In the genomic region with DNA sequence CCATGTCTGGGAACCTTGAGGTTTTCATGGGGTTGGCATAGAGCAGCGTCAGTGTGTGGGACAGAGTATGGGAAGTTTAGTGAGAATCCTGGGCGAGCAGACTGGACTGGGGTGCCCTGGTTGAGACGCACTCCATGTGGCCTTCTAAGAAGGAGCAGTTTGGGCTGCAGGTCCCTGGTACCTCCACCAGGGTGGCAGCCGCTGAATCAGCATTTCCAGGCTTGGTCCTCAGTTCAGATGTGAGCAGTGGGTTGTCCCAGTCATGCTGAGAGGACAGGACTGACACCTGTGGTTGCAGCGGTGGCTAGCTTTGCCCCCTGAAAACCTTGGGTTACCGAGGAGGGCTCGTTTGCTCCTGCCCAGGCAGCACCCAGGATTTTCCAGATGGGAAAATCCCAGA, we compare ENCODE assay signal across 20 mouse cellular contexts. TPM values are rescaled to one million over a fixed set of nuclear protein-coding genes. Genes with fewer than 3 reads are reported as not detected.
DNase-seq lines count a peak whose midpoint lies in the region; ATAC-seq and TF ChIP-seq lines count a peak whose summit lies in the region.
"Had no signal": no experiment of that assay in that cellular context is flagged by ENCODE, and none has a peak within 500 bp of the region (broad histone marks: within the 10 kb centered on the region; RNA-seq: fewer than 3 reads in every experiment).

No protein-coding gene starts in this region.

- no peak overlapping the region for H3K4me3 ChIP-seq in hindbrain, embryonic 10.5 days
- H3K4me3 ChIP-seq in hindbrain, embryonic 12.5 days, result no peak overlapping the region
- no peak overlapping the region for H3K4me3 ChIP-seq in liver, embryonic 14.5 days (ENCODE audit: insufficient read depth in 1 of 2, low read depth in 2 of 2, low read length in 2 of 2)
- H3K4me3 ChIP-seq in limb, embryonic 10.5 days, result no peak overlapping the region
- H3K4me3 ChIP-seq: embryonic facial prominence, embryonic 13.5 days; heart, embryonic 15.5 days; limb, embryonic 15.5 days; lung, embryonic 15.5 days; midbrain, embryonic 12.5 days had no signal

- H3K27me3 ChIP-seq in hindbrain, embryonic 10.5 days (ENCODE audit: insufficient read depth, poor library complexity, severe bottlenecking), result peaks cover 3% of the 10 kb centered on the region; the same call in 1 of the 2 replicates
- H3K27me3 ChIP-seq in hindbrain, embryonic 12.5 days, result no peaks in the 10 kb centered on the region
- H3K27me3 ChIP-seq in liver, embryonic 14.5 days (ENCODE audit: control insufficient read depth, insufficient read depth, low read length), result no peaks in the 10 kb centered on the region
- peaks cover 99% of the 10 kb centered on the region for H3K27me3 ChIP-seq in limb, embryonic 10.5 days (ENCODE audit: low read depth, poor library complexity, severe bottlenecking)
- H3K27me3 ChIP-seq: lung, embryonic 15.5 days; midbrain, embryonic 12.5 days; Patski had no signal

- no peak for TF ChIP-seq POLR2A in brain, embryonic 14.5 days (IDR thresholded peaks at IDR 0.05; ENCODE audit: borderline replicate concordance, extremely low read depth, insufficient read depth, insufficient read length, poor library complexity, severe bottlenecking)

- peak; percentile 46 for TF ChIP-seq CTCF in liver, embryonic 14.5 days (IDR thresholded peaks at IDR 0.05; ENCODE audit: low read depth)
- TF ChIP-seq CTCF in brain, embryonic 14.5 days (IDR thresholded peaks at IDR 0.05; ENCODE audit: borderline replicate concordance, extremely low read depth, insufficient read depth, insufficient read length), result 0 out of 2 replicates have a peak, but pooled peaks have one; percentile 13

- H3K4me2 ChIP-seq in hindbrain, embryonic 12.5 days (replicated peaks), result no peak overlapping the region
- no peak overlapping the region for H3K4me2 ChIP-seq in liver, embryonic 14.5 days (ENCODE audit: low read depth)
- H3K4me2 ChIP-seq: embryonic facial prominence, embryonic 13.5 days; heart, embryonic 15.5 days; hindbrain, embryonic 14.5 days; limb, embryonic 15.5 days; lung, embryonic 15.5 days; midbrain, embryonic 12.5 days had no signal

- no peaks in the 10 kb centered on the region for H3K9me3 ChIP-seq in hindbrain, embryonic 10.5 days
- H3K9me3 ChIP-seq in hindbrain, embryonic 12.5 days (replicated peaks), result no peaks in the 10 kb centered on the region
- no peaks in the 10 kb centered on the region for H3K9me3 ChIP-seq in liver, embryonic 14.5 days (ENCODE audit: control insufficient read depth, low read length)
- no peaks in the 10 kb centered on the region for H3K9me3 ChIP-seq in limb, embryonic 10.5 days (replicated peaks)
- H3K9me3 ChIP-seq: embryonic facial prominence, embryonic 13.5 days; heart, embryonic 15.5 days; limb, embryonic 15.5 days; lung, embryonic 15.5 days; midbrain, embryonic 12.5 days had no signal

- no peak for TF ChIP-seq EP300 in liver, embryonic 14.5 days (IDR thresholded peaks at IDR 0.05; ENCODE audit: low read depth)

- H3K27ac ChIP-seq in hindbrain, embryonic 10.5 days, result peak overlapping the region; percentile 24; the same call in 1 of the 2 replicates
- H3K27ac ChIP-seq in hindbrain, embryonic 12.5 days, result no peak overlapping the region
- H3K27ac ChIP-seq in liver, embryonic 14.5 days, result no peak overlapping the region
- peak overlapping the region; percentile 17; the same call in 1 of the 2 replicates for H3K27ac ChIP-seq in limb, embryonic 10.5 days
- H3K27ac ChIP-seq: embryonic facial prominence, embryonic 13.5 days; heart, embryonic 15.5 days; hindbrain, embryonic 14.5 days; limb, embryonic 15.5 days; lung, embryonic 15.5 days; midbrain, embryonic 12.5 days had no signal

- WGBS in hindbrain, embryonic 10.5 days, result 84% methylated on average over 7 of the region's 7 CpGs
- WGBS in hindbrain, embryonic 12.5 days, result 80% methylated on average over 7 of the region's 7 CpGs
- WGBS in liver, embryonic 14.5 days (ENCODE audit: insufficient replicate concordance), result 46% methylated on average over 7 of the region's 7 CpGs
- 81% methylated on average over 7 of the region's 7 CpGs for WGBS in limb, embryonic 10.5 days

- no peaks in the 10 kb centered on the region for H3K36me3 ChIP-seq in hindbrain, embryonic 10.5 days
- no peaks in the 10 kb centered on the region for H3K36me3 ChIP-seq in hindbrain, embryonic 12.5 days
- no peaks in the 10 kb centered on the region for H3K36me3 ChIP-seq in liver, embryonic 14.5 days (replicated peaks; ENCODE audit: control insufficient read depth, insufficient read depth, low read depth)
- H3K36me3 ChIP-seq in limb, embryonic 10.5 days, result no peaks in the 10 kb centered on the region
- H3K36me3 ChIP-seq: embryonic facial prominence, embryonic 13.5 days; heart, embryonic 15.5 days; limb, embryonic 15.5 days; lung, embryonic 15.5 days; midbrain, embryonic 12.5 days had no signal

- ATAC-seq in hindbrain, embryonic 12.5 days (ENCODE audit: low FRiP score), result no peak
- no peak for ATAC-seq in liver, embryonic 14.5 days (ENCODE audit: insufficient read depth)
- ATAC-seq: forebrain, postnatal 0 days had no signal

- peaks cover 22% of the 10 kb centered on the region for H3K4me1 ChIP-seq in hindbrain, embryonic 10.5 days (replicated peaks)
- H3K4me1 ChIP-seq in hindbrain, embryonic 12.5 days, result no peaks in the 10 kb centered on the region
- no peaks in the 10 kb centered on the region for H3K4me1 ChIP-seq in liver, embryonic 14.5 days (replicated peaks; ENCODE audit: control insufficient read depth in 2 of 2, insufficient read depth in 2 of 2, low read length in 1 of 2)
- H3K4me1 ChIP-seq in limb, embryonic 10.5 days, result peaks cover 76% of the 10 kb centered on the region
- H3K4me1 ChIP-seq: midbrain, embryonic 12.5 days had no signal

- no peak overlapping the region for H3K9ac ChIP-seq in hindbrain, embryonic 12.5 days
- H3K9ac ChIP-seq in liver, embryonic 14.5 days (replicated peaks), result no peak overlapping the region
- H3K9ac ChIP-seq: embryonic facial prominence, embryonic 13.5 days; forebrain, postnatal 0 days; heart, embryonic 15.5 days; hindbrain, embryonic 14.5 days; limb, embryonic 15.5 days; lung, embryonic 15.5 days; midbrain, embryonic 12.5 days had no signal

- DNase-seq in hindbrain, embryonic 10.5 days (ENCODE audit: low spot score), result no peak
- DNase-seq in liver, embryonic 14.5 days (ENCODE audit: low read depth in 3 of 3, low spot score in 3 of 3), result no peak
- DNase-seq in liver, result no peak
- no peak for DNase-seq in brain, embryonic 14.5 days (ENCODE audit: low read depth)
- no peak for DNase-seq in limb, embryonic 10.5 days (ENCODE audit: low spot score)
- DNase-seq in left cerebral cortex, adult 18-20 months (ENCODE audit: low spot score in 2 of 2), result no peak
- no peak for DNase-seq in cerebellum, postnatal 4 days (ENCODE audit: low spot score in 2 of 2)
- DNase-seq: adrenal gland, adult 8-10 months; cerebellum, adult 9-11 months; forebrain, postnatal 0 days; heart, adult 11 months; spleen, adult 18-20 months had no signal

RNA-seq across cellular contexts. Expression of gene Glis1, which starts 33.4 kb away (rescaled TPM):
- polyA plus RNA-seq in hindbrain, embryonic 10.5 days (2016; fragmentation: Nextera tagmentation; extraction: Ambion mirVana), result 2.9 and 6.3 TPM in 2 replicates
- 5.9 and 8.9 TPM in 2 replicates for polyA plus RNA-seq in hindbrain, embryonic 12.5 days (2016; fragmentation: Nextera tagmentation; extraction: Ambion mirVana)
- 0.17 and 0.35 TPM in 2 replicates for polyA plus RNA-seq in liver, embryonic 14.5 days (2012; rRNA removed)
- 0.10 and 0.40 TPM in 2 replicates for polyA plus RNA-seq in liver, embryonic 14.5 days (2014; fragmentation: Nextera tagmentation; extraction: Ambion mirVana)
- 1.3 and 1.4 TPM in 2 replicates for polyA plus RNA-seq in brain, embryonic 14.5 days (2012; rRNA removed)
- 5.1 and 9.9 TPM in 2 replicates for polyA plus RNA-seq in limb, embryonic 10.5 days (2016; fragmentation: Nextera tagmentation; extraction: Ambion mirVana)
- under 1 TPM; 0.93 to 0.94 TPM for total RNA-seq in left cerebral cortex, adult 18-20 months (2021)

Comparison
In these comparisons a context has a peak if more than half of its experiments do, and no peak if none do; other contexts are left out.
1. H3K27ac ChIP-seq: peak in hindbrain, embryonic 10.5 days (single experiment) and limb, embryonic 10.5 days (single experiment); none in hindbrain, embryonic 12.5 days (single experiment) and liver, embryonic 14.5 days (single experiment).